Mouse (Mus musculus): ENCODE data around the gene Isg20l2. TPM values are rescaled to one million over a fixed set of nuclear protein-coding genes. Genes with fewer than 3 reads are reported as not detected.
"Not testable (repeated sequence)": the region's sequence is repeated elsewhere in the genome, so short reads cannot be mapped to it uniquely, and the experiment has no call there.

The Isg20l2 gene
- polyA plus RNA-seq, 1 experiment, result 54.7 TPM

DNA sequence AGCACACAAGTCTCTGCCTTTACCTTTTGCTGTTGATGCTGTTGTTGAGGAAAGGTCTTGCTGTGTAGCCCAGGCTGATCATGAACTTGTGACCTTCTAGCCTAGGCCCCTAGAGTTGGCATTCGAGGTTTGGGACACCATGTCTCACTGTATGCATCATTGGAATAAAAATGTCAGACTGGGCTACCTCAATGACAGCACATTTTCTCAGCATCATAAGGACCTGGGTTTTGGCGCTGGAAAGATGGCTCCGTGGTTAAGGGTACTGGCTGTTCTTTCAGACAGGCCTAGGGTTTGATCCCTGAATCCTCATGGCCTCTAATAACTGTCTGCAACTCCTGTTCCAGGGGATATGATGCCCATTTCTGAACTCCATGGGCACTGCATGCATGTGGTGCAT is 30.3 kb upstream of the Isg20l2 start:
- no peak for TF ChIP-seq POLR2A (IDR thresholded peaks at IDR 0.05; ENCODE audit: low read depth, low read length)
- no peak for TF ChIP-seq CTCF (IDR thresholded peaks at IDR 0.05; ENCODE audit: borderline replicate concordance, insufficient read depth, low read length)
- H3K4me3 ChIP-seq (ENCODE audit: insufficient read depth, low read length), result no peak overlapping the region

DNA sequence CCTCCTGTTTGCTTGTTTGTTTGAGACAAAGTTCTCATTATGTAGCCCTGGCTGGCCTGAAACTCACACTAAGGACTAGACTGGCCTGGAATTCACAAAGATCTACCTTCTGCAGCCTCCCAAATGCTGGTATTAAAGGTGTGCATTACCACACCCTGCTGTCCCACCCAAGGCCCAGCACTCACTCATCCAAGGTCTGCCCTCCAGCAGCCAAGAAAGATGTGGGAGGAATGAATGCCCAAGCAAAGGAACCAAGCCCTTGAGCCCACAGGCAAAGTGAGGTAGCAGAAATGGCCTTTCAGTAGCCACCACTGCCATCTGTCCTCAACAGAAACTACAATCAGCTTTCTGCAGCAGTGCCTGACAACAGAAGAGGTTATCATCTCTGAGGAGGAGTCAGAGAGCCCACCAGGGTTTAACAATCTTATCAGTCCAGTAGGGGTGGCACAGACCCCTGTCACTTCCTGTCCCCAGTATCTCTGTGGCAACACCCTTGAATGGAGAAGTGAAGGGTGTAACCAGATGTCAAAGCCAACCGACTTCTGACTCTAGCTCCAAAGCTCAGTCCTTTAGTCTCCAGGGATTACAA is 29.0 kb upstream of the Isg20l2 start:
- no peak overlapping the region for H3K4me3 ChIP-seq (ENCODE audit: insufficient read depth, low read length)
- no peak for TF ChIP-seq POLR2A (IDR thresholded peaks at IDR 0.05; ENCODE audit: low read depth, low read length)
- no peak overlapping the region for H3K27ac ChIP-seq (ENCODE audit: insufficient read depth, low read length)
- H3K4me1 ChIP-seq (ENCODE audit: control insufficient read depth, insufficient read depth, low read length), result no peaks in the 10 kb centered on the region

More for the DNA sequence above, 30.3 kb upstream of the Isg20l2 start:
- H3K4me1 ChIP-seq (ENCODE audit: control insufficient read depth, insufficient read depth, low read length), result no peaks in the 10 kb centered on the region
- no peak overlapping the region for H3K27ac ChIP-seq (ENCODE audit: insufficient read depth, low read length)

DNA sequence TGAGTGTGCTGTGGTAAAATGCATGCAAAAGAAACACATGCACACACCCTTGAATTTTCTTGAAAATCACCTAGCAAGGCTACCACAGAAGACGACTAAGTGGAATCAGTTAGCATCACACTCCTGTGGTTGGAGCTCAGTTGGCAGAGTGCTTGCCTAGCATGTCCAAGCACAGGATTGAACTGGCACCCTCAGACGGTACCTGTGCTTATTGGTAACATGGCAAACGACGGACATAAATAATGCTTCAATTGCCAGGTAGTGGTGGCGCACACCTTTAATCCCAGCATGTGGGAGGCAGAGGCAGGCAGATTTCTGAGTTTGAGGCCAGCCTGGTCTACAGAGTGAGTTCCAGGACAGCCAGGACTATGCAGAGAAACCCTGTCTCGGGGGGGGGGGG is 28.2 kb upstream of the Isg20l2 start:
- H3K4me1 ChIP-seq (ENCODE audit: control insufficient read depth, insufficient read depth, low read length); H3K27ac ChIP-seq (ENCODE audit: insufficient read depth, low read length); H3K4me3 ChIP-seq (ENCODE audit: insufficient read depth, low read length): not testable (repeated sequence)

DNA sequence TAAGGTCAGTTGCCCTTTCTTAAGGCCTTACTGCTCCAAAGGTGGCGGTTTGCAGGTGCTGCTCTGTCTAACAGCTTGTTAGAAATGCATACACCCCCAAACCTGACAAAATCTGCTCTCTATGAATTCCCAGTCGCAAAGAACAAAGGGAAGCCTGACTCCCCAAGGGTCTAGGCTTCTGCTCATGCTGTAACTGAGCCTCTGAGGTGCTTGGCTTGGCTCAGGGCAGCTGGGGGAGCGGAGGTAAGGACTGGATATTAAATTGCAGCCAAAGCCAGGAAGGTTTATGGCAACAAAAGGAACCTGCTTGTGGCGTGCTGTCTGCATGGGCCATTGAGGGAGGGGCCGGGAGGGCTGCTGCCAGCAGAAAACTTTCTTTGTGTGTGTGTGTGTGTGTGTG is 26.3 kb upstream of the Isg20l2 start:
- H3K4me1 ChIP-seq (ENCODE audit: control insufficient read depth, insufficient read depth, low read length), result no peaks in the 10 kb centered on the region
- no peak overlapping the region for H3K27ac ChIP-seq (ENCODE audit: insufficient read depth, low read length)
- no peak overlapping the region for H3K4me3 ChIP-seq (ENCODE audit: insufficient read depth, low read length)
- TF ChIP-seq POLR2A (IDR thresholded peaks at IDR 0.05; ENCODE audit: low read depth, low read length), result no peak
- TF ChIP-seq CTCF (IDR thresholded peaks at IDR 0.05; ENCODE audit: borderline replicate concordance, insufficient read depth, low read length), result no peak

DNA sequence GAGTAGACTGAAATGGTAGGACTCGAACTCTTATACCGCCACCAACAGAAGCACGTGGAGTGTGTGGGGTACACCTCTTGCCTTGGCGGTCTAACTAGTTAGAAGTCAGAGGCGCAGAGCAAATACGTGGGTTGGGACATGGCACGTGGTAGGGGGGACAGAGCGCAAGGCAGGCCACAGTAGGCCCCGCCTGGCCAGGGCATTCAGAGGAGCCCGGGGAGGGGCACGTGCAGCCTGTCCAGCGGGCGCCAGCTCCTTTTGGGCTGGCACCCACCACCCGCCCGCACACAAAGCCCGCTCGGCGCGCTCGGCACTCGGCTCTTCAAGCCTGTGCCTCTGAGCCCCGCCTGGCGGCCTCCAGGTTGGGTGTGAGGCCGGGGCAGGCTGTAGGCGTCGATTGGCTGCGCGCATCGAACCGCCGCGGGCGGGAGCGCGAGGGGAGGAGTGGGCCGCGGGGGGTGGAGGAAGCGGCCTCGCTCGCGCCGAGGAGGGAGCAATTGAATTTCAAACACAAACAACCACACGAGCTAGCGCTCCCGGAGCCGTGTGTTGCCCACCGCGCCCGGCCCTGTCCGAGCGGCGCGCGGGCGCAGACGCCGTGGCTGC is 24.1 kb upstream of the Isg20l2 start, which contains the start of gene Hdgf:
Hdgf (plus strand) TSS at position 442 of the 606 bp plus-strand sequence.
- Histone ChIP-seq H3K4me3 (ENCODE audit: insufficient read depth, low read length) (peak within 1 kb of the TSS; percentile 96), H3K4me1 (ENCODE audit: control insufficient read depth, insufficient read depth, low read length) (0 out of 2 replicates have a peak, but pooled peaks cover under 1% of the 10 kb centered on the region)

DNA sequence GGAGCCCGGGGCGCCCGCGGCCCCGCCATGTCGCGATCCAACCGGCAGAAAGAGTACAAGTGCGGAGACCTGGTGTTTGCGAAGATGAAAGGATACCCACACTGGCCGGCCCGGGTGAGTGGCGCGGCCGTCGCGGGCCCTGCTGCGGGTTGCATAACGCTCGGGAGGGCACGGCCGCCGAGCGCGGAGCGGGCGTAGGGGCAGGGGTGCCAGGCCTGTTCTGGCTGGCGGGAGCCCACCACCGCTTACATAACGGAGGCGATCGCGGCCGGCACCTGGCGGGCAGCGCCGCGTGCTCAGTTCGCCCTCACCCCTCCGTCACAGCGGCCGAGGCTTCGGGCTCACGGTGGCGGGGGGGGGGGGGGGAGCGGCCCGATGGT is 23.5 kb upstream of the Isg20l2 start:
- Histone ChIP-seq H3K4me3 (ENCODE audit: insufficient read depth, low read length) (peak overlapping the region; percentile 96), H3K4me1 (ENCODE audit: control insufficient read depth, insufficient read depth, low read length) (0 out of 2 replicates have a peak, but pooled peaks cover 4% of the 10 kb centered on the region), H3K27ac (ENCODE audit: insufficient read depth, low read length) (peak overlapping the region; percentile 97)
- no peak for TF ChIP-seq CTCF (IDR thresholded peaks at IDR 0.05; ENCODE audit: borderline replicate concordance, insufficient read depth, low read length)
- no peak for TF ChIP-seq POLR2A (IDR thresholded peaks at IDR 0.05; ENCODE audit: low read depth, low read length)

More for the DNA sequence above, 24.1 kb upstream of the Isg20l2 start, which contains the start of gene Hdgf:
- TF ChIP-seq POLR2A (IDR thresholded peaks at IDR 0.05; ENCODE audit: low read depth, low read length) (peak; percentile 70), CTCF (IDR thresholded peaks at IDR 0.05; ENCODE audit: borderline replicate concordance, insufficient read depth, low read length) (no peak)
- peak within 1 kb of the TSS; percentile 97 for H3K27ac ChIP-seq (ENCODE audit: insufficient read depth, low read length)

DNA sequence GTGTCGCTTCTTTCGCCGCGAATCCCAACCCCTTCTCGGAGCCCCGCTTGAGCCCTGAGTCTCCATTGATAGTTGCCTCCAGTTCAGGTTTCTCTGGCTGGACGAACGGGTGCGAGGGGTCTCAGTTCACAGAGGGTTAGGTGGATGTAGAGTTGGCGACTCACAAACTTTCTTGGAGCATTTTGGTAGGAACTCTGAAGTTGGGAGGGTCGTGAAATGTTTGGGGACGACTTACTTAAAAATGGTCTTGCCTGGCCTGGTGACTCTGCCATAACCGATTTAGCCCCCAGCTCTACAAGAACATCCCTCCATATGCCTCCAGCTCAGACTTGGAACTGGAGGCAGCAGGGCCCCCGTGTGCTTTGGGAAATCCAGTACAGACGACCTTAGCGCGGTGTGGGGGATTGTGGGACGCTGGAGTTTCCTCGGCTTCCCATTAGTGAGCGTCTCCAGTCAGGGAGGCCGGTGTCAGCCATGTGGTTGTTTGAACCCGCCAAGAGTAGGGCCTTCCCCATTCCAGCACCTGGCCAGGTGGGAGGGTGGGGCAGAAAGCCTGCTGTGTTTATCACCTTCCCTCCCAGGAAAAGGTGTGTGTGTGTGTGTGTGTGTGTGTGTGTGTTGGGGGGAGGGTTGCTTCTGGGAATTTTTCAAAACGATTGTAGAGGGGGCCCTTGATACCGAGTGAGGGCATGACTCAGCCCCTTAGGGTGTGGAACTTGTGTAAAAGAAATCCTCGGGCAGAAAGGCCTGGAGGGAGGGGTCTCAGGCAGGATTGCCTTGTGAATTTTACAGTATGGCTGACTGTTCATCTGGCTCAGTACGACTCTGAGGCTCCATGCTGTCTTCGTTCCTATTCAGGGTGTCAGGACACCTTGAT is 22.9 kb upstream of the Isg20l2 start:
- TF ChIP-seq CTCF (IDR thresholded peaks at IDR 0.05; ENCODE audit: borderline replicate concordance, insufficient read depth, low read length), result no peak
- TF ChIP-seq POLR2A (IDR thresholded peaks at IDR 0.05; ENCODE audit: low read depth, low read length), result peak; percentile 63
- H3K4me1 ChIP-seq (ENCODE audit: control insufficient read depth, insufficient read depth, low read length), result peaks cover 8% of the 10 kb centered on the region
- peak overlapping the region; percentile 97 for H3K27ac ChIP-seq (ENCODE audit: insufficient read depth, low read length)
- H3K4me3 ChIP-seq (ENCODE audit: insufficient read depth, low read length), result peak overlapping the region; percentile 96

DNA sequence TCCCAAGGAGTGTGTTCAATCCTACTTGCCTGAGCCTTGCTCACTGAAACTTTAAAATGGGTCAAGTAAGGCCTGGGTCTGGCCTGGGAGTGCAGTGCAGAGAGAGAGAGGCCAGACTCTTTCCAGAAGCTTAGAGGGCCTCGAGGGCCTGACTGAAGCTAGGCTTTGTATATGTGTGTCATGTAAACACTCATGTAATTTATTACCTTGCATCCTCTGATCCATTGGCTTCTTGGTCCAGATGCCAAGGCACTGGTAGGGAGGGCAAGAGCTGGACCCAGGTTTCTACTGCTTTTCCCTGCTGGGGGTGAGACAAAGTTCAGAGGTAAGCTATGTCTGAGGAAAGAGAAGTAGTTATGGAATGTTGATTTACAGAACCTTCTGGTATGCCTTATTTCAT is 22.2 kb upstream of the Isg20l2 start:
- peak overlapping the region; percentile 97 for H3K27ac ChIP-seq (ENCODE audit: insufficient read depth, low read length)
- peaks cover 8% of the 10 kb centered on the region for H3K4me1 ChIP-seq (ENCODE audit: control insufficient read depth, insufficient read depth, low read length)
- H3K4me3 ChIP-seq (ENCODE audit: insufficient read depth, low read length), result peak overlapping the region; percentile 96
- TF ChIP-seq POLR2A (IDR thresholded peaks at IDR 0.05; ENCODE audit: low read depth, low read length) (0 out of 2 replicates have a peak, but pooled peaks have one; percentile 7), CTCF (IDR thresholded peaks at IDR 0.05; ENCODE audit: borderline replicate concordance, insufficient read depth, low read length) (no peak)

DNA sequence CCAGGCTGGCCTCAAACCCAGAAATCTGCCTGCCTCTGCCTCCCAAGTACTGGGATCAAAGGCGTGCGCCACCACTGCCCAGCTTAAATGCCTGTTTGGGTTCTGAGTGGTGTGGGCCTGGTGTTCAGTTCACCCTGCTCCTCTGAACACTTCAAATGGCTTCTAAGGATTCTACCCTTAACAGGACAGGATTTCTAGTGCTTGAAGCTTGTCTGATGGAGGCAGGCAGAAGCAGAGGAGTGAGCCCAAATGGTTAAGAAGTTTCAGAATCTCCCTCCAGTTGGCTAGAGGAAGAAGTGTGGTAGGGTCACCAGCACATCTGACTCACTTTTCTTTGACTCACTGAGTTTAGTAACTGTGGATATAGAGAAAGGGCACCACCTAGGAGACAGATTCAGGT is 20.7 kb upstream of the Isg20l2 start:
- Histone ChIP-seq H3K27ac (ENCODE audit: insufficient read depth, low read length) (peak overlapping the region; percentile 97), H3K4me1 (ENCODE audit: control insufficient read depth, insufficient read depth, low read length) (peaks cover 10% of the 10 kb centered on the region), H3K4me3 (ENCODE audit: insufficient read depth, low read length) (no peak overlapping the region; the same call in 1 of the 2 replicates)
- TF ChIP-seq CTCF (IDR thresholded peaks at IDR 0.05; ENCODE audit: borderline replicate concordance, insufficient read depth, low read length) (no peak), POLR2A (IDR thresholded peaks at IDR 0.05; ENCODE audit: low read depth, low read length) (0 out of 2 replicates have a peak, but pooled peaks have one; percentile 38)

DNA sequence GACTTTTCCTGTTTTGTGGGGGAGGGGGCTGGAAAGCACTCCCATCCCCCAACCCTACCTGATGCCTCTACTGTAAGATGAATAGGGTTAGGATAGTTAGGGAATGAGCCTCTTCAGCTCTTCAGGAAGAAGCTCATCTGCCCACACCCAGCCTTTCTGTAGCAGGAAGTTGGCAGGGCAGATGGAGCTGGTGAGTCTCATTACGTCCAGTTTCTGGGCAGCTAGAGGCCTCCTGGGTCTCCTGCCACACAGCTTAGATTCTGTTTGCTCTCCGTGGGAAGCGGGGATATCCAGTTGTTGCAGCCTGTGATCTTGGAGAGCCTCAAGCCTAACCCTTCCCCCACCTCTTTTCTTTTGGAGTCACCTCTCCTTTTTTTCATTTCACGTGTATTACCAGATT is 20.2 kb upstream of the Isg20l2 start:
- H3K4me1 ChIP-seq (ENCODE audit: control insufficient read depth, insufficient read depth, low read length), result peaks cover 10% of the 10 kb centered on the region
- peak overlapping the region; percentile 97 for H3K27ac ChIP-seq (ENCODE audit: insufficient read depth, low read length)
- peak overlapping the region; percentile 2 for H3K4me3 ChIP-seq (ENCODE audit: insufficient read depth, low read length)
- TF ChIP-seq POLR2A (IDR thresholded peaks at IDR 0.05; ENCODE audit: low read depth, low read length) (peak; percentile 50; the same call in 1 of the 2 replicates), CTCF (IDR thresholded peaks at IDR 0.05; ENCODE audit: borderline replicate concordance, insufficient read depth, low read length) (no peak)
